Mouse (Mus musculus) hindbrain, embryonic 15.5 days (tissue): Measurements from ENCODE around the gene Trmt11. TPM values are rescaled to one million over a fixed set of nuclear protein-coding genes. Genes with fewer than 3 reads are reported as not detected.

Experiments
- ATAC-seq: fragments of 200-750 bp; cut with Nextera tagmentation; 2 replicates; pipeline ENCODE4 v1.8.0; 2017; ENCODE audit warnings: low read depth, moderate number of reproducible peaks, moderate TSS enrichment; ENCODE audit not compliant: low FRiP score
- H3K27ac ChIP-seq: fragments of 300-500 bp; sonication (generic); replicated peaks from 2 replicates; pipeline ENCODE4 v1.5.1; 2015; ENCODE audit warnings: mild to moderate bottlenecking, inconsistent platforms
- H3K27me3 ChIP-seq: fragments of 300-500 bp; sonication (generic); 2 replicates; pipeline ENCODE4 v1.6.1; 2015; ENCODE audit warnings: control low read depth, inconsistent platforms
- H3K36me3 ChIP-seq: fragments of 300-500 bp; sonication (generic); 2 replicates; pipeline ENCODE4 v1.6.1; 2015; ENCODE audit warnings: control low read depth, inconsistent platforms
- H3K4me1 ChIP-seq: fragments of 300-500 bp; sonication (generic); replicated peaks from 2 replicates; pipeline ENCODE4 v1.6.1; 2015; ENCODE audit warnings: control low read depth, inconsistent platforms
- H3K4me2 ChIP-seq: fragments of 300-500 bp; sonication (generic); 2 replicates; pipeline ENCODE4 v1.6.1; 2015; ENCODE audit warnings: moderate library complexity, mild to moderate bottlenecking, inconsistent platforms
- H3K4me3 ChIP-seq: fragments of 300-500 bp; sonication (generic); 2 replicates; pipeline ENCODE4 v1.5.1; 2015; ENCODE audit warnings: mild to moderate bottlenecking, inconsistent platforms
- H3K9ac ChIP-seq: fragments of 300-500 bp; sonication (generic); 2 replicates; pipeline ENCODE4 v1.6.1; 2015; ENCODE audit warnings: inconsistent platforms
- H3K9me3 ChIP-seq: fragments of 300-500 bp; sonication (generic); 2 replicates; pipeline ENCODE4 v1.6.1; 2016; ENCODE audit warnings: control low read depth, inconsistent platforms
- WGBS: fragments of 180-500 bp; shearing (Covaris S2); methylation state at CpG from one replicate; pipeline ENCODE4 v1.1.7; 2015; 5-methylcytosine and 5-hydroxymethylcytosine counted together
- polyA plus RNA-seq: library from polyadenylated mRNA; unstranded; fragments of >200 nt; fragmentation: Nextera tagmentation; extraction: Ambion mirVana; gene quantifications from 2 replicates; pipeline ENCODE4 v1.2.1, GENCODE M21; 2015

Trmt11 gene
- polyA plus RNA-seq, 1 experiment from 2014 or later: 20.0 TPM

GRCm38 (mm10) chr10:30618091-30618917 is 17.8 kb upstream of the Trmt11 start:
- H3K4me2 ChIP-seq: peak overlapping the region; percentile 61
- no peaks in the 10 kb centered on the region for H3K27me3 ChIP-seq
- peak overlapping the region; percentile 95 for H3K27ac ChIP-seq
- under 1% methylated on average over 49 of the region's 49 CpGs for WGBS
- H3K9ac ChIP-seq: peak overlapping the region; percentile 69
- peak overlapping the region; percentile 67 for H3K4me3 ChIP-seq
- H3K36me3 ChIP-seq: no peaks in the 10 kb centered on the region
- H3K9me3 ChIP-seq: no peaks in the 10 kb centered on the region
- peaks cover 6% of the 10 kb centered on the region for H3K4me1 ChIP-seq
- ATAC-seq: peak; percentile 100

GRCm38 (mm10) chr10:30613039-30613438 is 12.5 kb upstream of the Trmt11 start:
- peaks cover 3% of the 10 kb centered on the region; the same call in 1 of the 2 replicates for H3K4me1 ChIP-seq
- H3K36me3 ChIP-seq: peaks cover 4% of the 10 kb centered on the region; the same call in 1 of the 2 replicates
- WGBS: 90% methylated on average over 4 of the region's 4 CpGs
- H3K27me3 ChIP-seq: no peaks in the 10 kb centered on the region
- no peak overlapping the region for H3K27ac ChIP-seq
- no peak overlapping the region for H3K9ac ChIP-seq
- no peak overlapping the region for H3K4me2 ChIP-seq
- H3K9me3 ChIP-seq: no peaks in the 10 kb centered on the region
- no peak for ATAC-seq
- no peak overlapping the region for H3K4me3 ChIP-seq

GRCm38 (mm10) chr10:30609614-30610013 is 9.1 kb upstream of the Trmt11 start:
- H3K27me3 ChIP-seq: no peaks in the 10 kb centered on the region
- H3K27ac ChIP-seq: no peak overlapping the region
- H3K9ac ChIP-seq: no peak overlapping the region
- H3K9me3 ChIP-seq: no peaks in the 10 kb centered on the region
- peaks cover 11% of the 10 kb centered on the region; the same call in 1 of the 2 replicates for H3K36me3 ChIP-seq
- no peak overlapping the region for H3K4me2 ChIP-seq
- H3K4me1 ChIP-seq: no peaks in the 10 kb centered on the region
- no peak for ATAC-seq
- no peak overlapping the region for H3K4me3 ChIP-seq

GRCm38 (mm10) chr10:30608109-30608508 is 7.6 kb upstream of the Trmt11 start:
- Histone ChIP-seq H3K4me3 (no peak overlapping the region), H3K4me2 (no peak overlapping the region), H3K36me3 (peaks cover 11% of the 10 kb centered on the region; the same call in 1 of the 2 replicates), H3K27ac (no peak overlapping the region), H3K9me3 (no peaks in the 10 kb centered on the region), H3K4me1 (no peaks in the 10 kb centered on the region), H3K27me3 (no peaks in the 10 kb centered on the region), H3K9ac (no peak overlapping the region)
- ATAC-seq: no peak
- 70% methylated on average over 2 of the region's 2 CpGs for WGBS

GRCm38 (mm10) chr10:30600094-30600534 is 435 bp downstream of the Trmt11 start:
- ATAC-seq: peak; percentile 88

GRCm38 (mm10) chr10:30587037-30587436 is 13.5 kb downstream of the Trmt11 start:
- Histone ChIP-seq H3K36me3 (peaks cover 26% of the 10 kb centered on the region), H3K4me1 (no peaks in the 10 kb centered on the region), H3K9ac (no peak overlapping the region), H3K4me3 (no peak overlapping the region), H3K9me3 (no peaks in the 10 kb centered on the region), H3K27ac (no peak overlapping the region), H3K27me3 (no peaks in the 10 kb centered on the region), H3K4me2 (no peak overlapping the region)
- 64% methylated on average over 5 of the region's 5 CpGs for WGBS
- 0 out of 2 replicates have a peak, but pooled peaks have one; percentile 68 for ATAC-seq

More at GRCm38 (mm10) chr10:30600094-30600534, 435 bp downstream of the Trmt11 start:
- peak overlapping the region; percentile 77 for H3K9ac ChIP-seq
- H3K27me3 ChIP-seq: no peaks in the 10 kb centered on the region
- H3K36me3 ChIP-seq: peaks cover 20% of the 10 kb centered on the region
- H3K4me3 ChIP-seq: peak overlapping the region; percentile 71
- H3K9me3 ChIP-seq: no peaks in the 10 kb centered on the region
- peaks cover 21% of the 10 kb centered on the region for H3K4me1 ChIP-seq
- under 1% methylated on average over 27 of the region's 27 CpGs for WGBS
- H3K4me2 ChIP-seq: peak overlapping the region; percentile 86
- H3K27ac ChIP-seq: peak overlapping the region; percentile 85

- ATAC-seq: no peak
- no peak overlapping the region for H3K9ac ChIP-seq
- WGBS: 92% methylated on average over 1 of the region's 1 CpGs
- peaks cover 27% of the 10 kb centered on the region for H3K36me3 ChIP-seq
- H3K9me3 ChIP-seq: no peaks in the 10 kb centered on the region
- H3K27ac ChIP-seq: no peak overlapping the region
- no peak overlapping the region for H3K4me3 ChIP-seq
- H3K4me2 ChIP-seq: no peak overlapping the region
- no peaks in the 10 kb centered on the region for H3K27me3 ChIP-seq
- H3K4me1 ChIP-seq: no peaks in the 10 kb centered on the region
Measured at GRCm38 (mm10) chr10:30585691-30586090, 14.9 kb downstream of the Trmt11 start.

- Histone ChIP-seq H3K4me3 (no peak overlapping the region), H3K9ac (no peak overlapping the region), H3K36me3 (peaks cover 8% of the 10 kb centered on the region), H3K4me2 (no peak overlapping the region), H3K27ac (no peak overlapping the region), H3K9me3 (no peaks in the 10 kb centered on the region), H3K27me3 (no peaks in the 10 kb centered on the region), H3K4me1 (no peaks in the 10 kb centered on the region)
- WGBS: 97% methylated on average over 5 of the region's 5 CpGs
- no peak for ATAC-seq
Measured at GRCm38 (mm10) chr10:30577670-30578280, 22.8 kb downstream of the Trmt11 start.

- H3K27me3 ChIP-seq: no peaks in the 10 kb centered on the region
- no peak for ATAC-seq
- no peak overlapping the region for H3K4me2 ChIP-seq
- no peaks in the 10 kb centered on the region for H3K9me3 ChIP-seq
- H3K27ac ChIP-seq: no peak overlapping the region
- H3K9ac ChIP-seq: no peak overlapping the region
- no peaks in the 10 kb centered on the region for H3K4me1 ChIP-seq
- peaks cover 26% of the 10 kb centered on the region for H3K36me3 ChIP-seq
- no peak overlapping the region for H3K4me3 ChIP-seq
Measured at GRCm38 (mm10) chr10:30566364-30566763, 34.2 kb downstream of the Trmt11 start.

- WGBS: 97% methylated on average over 3 of the region's 3 CpGs
Measured at GRCm38 (mm10) chr10:30564651-30565050, 35.9 kb downstream of the Trmt11 start.

GRCm38 (mm10) chr10:30555686-30556578 is 44.6 kb downstream of the Trmt11 start:
- Histone ChIP-seq H3K27ac (no peak overlapping the region), H3K4me1 (no peaks in the 10 kb centered on the region), H3K4me2 (no peak overlapping the region), H3K36me3 (peaks cover 45% of the 10 kb centered on the region), H3K4me3 (no peak overlapping the region), H3K9me3 (no peaks in the 10 kb centered on the region), H3K27me3 (no peaks in the 10 kb centered on the region), H3K9ac (no peak overlapping the region)
- ATAC-seq: no peak
- WGBS: 95% methylated on average over 11 of the region's 11 CpGs

More at GRCm38 (mm10) chr10:30564651-30565050, 35.9 kb downstream of the Trmt11 start:
- Histone ChIP-seq H3K4me2 (no peak overlapping the region), H3K9me3 (no peaks in the 10 kb centered on the region), H3K27me3 (no peaks in the 10 kb centered on the region), H3K36me3 (peaks cover 39% of the 10 kb centered on the region), H3K4me1 (no peaks in the 10 kb centered on the region), H3K27ac (no peak overlapping the region), H3K4me3 (no peak overlapping the region), H3K9ac (no peak overlapping the region)
- no peak for ATAC-seq
